Mouse (Mus musculus): ENCODE measurements around the gene Tnfsfm13. TPM values are rescaled to one million over a fixed set of nuclear protein-coding genes. Genes with fewer than 3 reads are reported as not detected.

Tnfsfm13 gene
- polyA plus RNA-seq, 1 experiment from 2014 or later = 0.60 TPM

- H3K36me3 ChIP-seq (ENCODE audit: control insufficient read depth, insufficient read depth, low read length) = peaks cover 9% of the 10 kb centered on the region
- DNase-seq (ENCODE audit: low spot score) (no peak), ATAC-seq (replicated peaks; ENCODE audit: low FRiP score) (no peak)
- H3K9me3 ChIP-seq (ENCODE audit: control insufficient read depth, low read length) = no peaks in the 10 kb centered on the region
- H3K27me3 ChIP-seq (ENCODE audit: control insufficient read depth, insufficient read depth, low read length) = no peaks in the 10 kb centered on the region
- WGBS = 83% methylated on average over 15 of the region's 15 CpGs
- peaks cover 13% of the 10 kb centered on the region; the same call in 1 of the 2 replicates for H3K4me1 ChIP-seq (replicated peaks; ENCODE audit: control insufficient read depth, insufficient read depth, low read length)
- no peak overlapping the region for H3K9ac ChIP-seq (ENCODE audit: low read length)
- H3K27ac ChIP-seq (ENCODE audit: low read depth, low read length) = no peak overlapping the region
- H3K4me2 ChIP-seq (ENCODE audit: low read depth, low read length, severe bottlenecking) = no peak overlapping the region
- H3K4me3 ChIP-seq (ENCODE audit: low read depth, low read length) = no peak overlapping the region
Measured at GRCm38 (mm10) chr11:69657462-69657881, 38.4 kb downstream of the Tnfsfm13 start.

- Histone ChIP-seq H3K4me3 (ENCODE audit: low read depth, low read length) (no peak overlapping the region), H3K9me3 (ENCODE audit: control insufficient read depth, low read length) (no peaks in the 10 kb centered on the region), H3K27ac (ENCODE audit: low read depth, low read length) (no peak overlapping the region)
Measured at GRCm38 (mm10) chr11:69656617-69657461, 39.1 kb downstream of the Tnfsfm13 start.

GRCm38 (mm10) chr11:69656065-69656455 lies 39.8 kb downstream of the Tnfsfm13 start:
- Histone ChIP-seq H3K27me3 (ENCODE audit: control insufficient read depth, insufficient read depth, low read length) (no peaks in the 10 kb centered on the region), H3K9me3 (ENCODE audit: control insufficient read depth, low read length) (no peaks in the 10 kb centered on the region), H3K4me1 (replicated peaks; ENCODE audit: control insufficient read depth, insufficient read depth, low read length) (peaks cover 7% of the 10 kb centered on the region; the same call in 1 of the 2 replicates), H3K9ac (ENCODE audit: low read length) (no peak overlapping the region), H3K4me2 (ENCODE audit: low read depth, low read length, severe bottlenecking) (no peak overlapping the region), H3K36me3 (ENCODE audit: control insufficient read depth, insufficient read depth, low read length) (peaks cover 16% of the 10 kb centered on the region), H3K4me3 (ENCODE audit: low read depth, low read length) (no peak overlapping the region), H3K27ac (ENCODE audit: low read depth, low read length) (no peak overlapping the region)
- no peak for DNase-seq (ENCODE audit: low spot score)
- no peak for ATAC-seq (replicated peaks; ENCODE audit: low FRiP score)
- 78% methylated on average over 5 of the region's 5 CpGs for WGBS

More at GRCm38 (mm10) chr11:69656617-69657461, 39.1 kb downstream of the Tnfsfm13 start:
- no peak overlapping the region for H3K9ac ChIP-seq (ENCODE audit: low read length)
- H3K27me3 ChIP-seq (ENCODE audit: control insufficient read depth, insufficient read depth, low read length) = no peaks in the 10 kb centered on the region
- 82% methylated on average over 10 of the region's 10 CpGs for WGBS
- DNase-seq (ENCODE audit: low spot score) (peak; percentile 72), ATAC-seq (replicated peaks; ENCODE audit: low FRiP score) (no peak)
- no peak overlapping the region for H3K4me2 ChIP-seq (ENCODE audit: low read depth, low read length, severe bottlenecking)
- peaks cover 13% of the 10 kb centered on the region; the same call in 1 of the 2 replicates for H3K4me1 ChIP-seq (replicated peaks; ENCODE audit: control insufficient read depth, insufficient read depth, low read length)
- H3K36me3 ChIP-seq (ENCODE audit: control insufficient read depth, insufficient read depth, low read length) = peaks cover 13% of the 10 kb centered on the region

- 24% methylated on average over 34 of the region's 34 CpGs for WGBS
- no peak within 1 kb of the TSS for H3K4me2 ChIP-seq (ENCODE audit: low read depth, low read length, severe bottlenecking)
- no peaks in the 10 kb centered on the region for H3K9me3 ChIP-seq (ENCODE audit: control insufficient read depth, low read length)
- H3K4me3 ChIP-seq (ENCODE audit: low read depth, low read length) = no peak within 1 kb of the TSS
- H3K9ac ChIP-seq (ENCODE audit: low read length) = no peak within 1 kb of the TSS
- DNase-seq (ENCODE audit: low spot score) = peak; percentile 89
- no peak within 1 kb of the TSS for H3K27ac ChIP-seq (ENCODE audit: low read depth, low read length)
- peaks cover 7% of the 10 kb centered on the region; the same call in 1 of the 2 replicates for H3K4me1 ChIP-seq (replicated peaks; ENCODE audit: control insufficient read depth, insufficient read depth, low read length)
- no peaks in the 10 kb centered on the region for H3K27me3 ChIP-seq (ENCODE audit: control insufficient read depth, insufficient read depth, low read length)
- H3K36me3 ChIP-seq (ENCODE audit: control insufficient read depth, insufficient read depth, low read length) = peaks cover 22% of the 10 kb centered on the region
- ATAC-seq (replicated peaks; ENCODE audit: low FRiP score) = peak; percentile 67; the same call in 1 of the 2 replicates
Measured at GRCm38 (mm10) chr11:69655264-69656064, 40.4 kb downstream of the Tnfsfm13 start, which contains the start of gene Sox15. Sox15 (plus strand) TSS chr11:69655314.

- Histone ChIP-seq H3K4me1 (replicated peaks; ENCODE audit: control insufficient read depth, insufficient read depth, low read length) (peaks cover 7% of the 10 kb centered on the region; the same call in 1 of the 2 replicates), H3K27ac (ENCODE audit: low read depth, low read length) (no peak overlapping the region), H3K9me3 (ENCODE audit: control insufficient read depth, low read length) (no peaks in the 10 kb centered on the region), H3K4me2 (ENCODE audit: low read depth, low read length, severe bottlenecking) (no peak overlapping the region), H3K36me3 (ENCODE audit: control insufficient read depth, insufficient read depth, low read length) (peaks cover 27% of the 10 kb centered on the region), H3K4me3 (ENCODE audit: low read depth, low read length) (no peak overlapping the region), H3K9ac (ENCODE audit: low read length) (no peak overlapping the region), H3K27me3 (ENCODE audit: control insufficient read depth, insufficient read depth, low read length) (no peaks in the 10 kb centered on the region)
- no peak for ATAC-seq (replicated peaks; ENCODE audit: low FRiP score)
- 52% methylated on average over 9 of the region's 9 CpGs for WGBS
- no peak for DNase-seq (ENCODE audit: low spot score)
Measured at GRCm38 (mm10) chr11:69654760-69655159, 41.1 kb downstream of the Tnfsfm13 start.

- ATAC-seq (replicated peaks; ENCODE audit: low FRiP score) = no peak
- no peak for DNase-seq (ENCODE audit: low spot score)
- Histone ChIP-seq H3K36me3 (ENCODE audit: control insufficient read depth, insufficient read depth, low read length) (peaks cover 37% of the 10 kb centered on the region), H3K27ac (ENCODE audit: low read depth, low read length) (no peak overlapping the region), H3K4me3 (ENCODE audit: low read depth, low read length) (no peak overlapping the region), H3K27me3 (ENCODE audit: control insufficient read depth, insufficient read depth, low read length) (no peaks in the 10 kb centered on the region), H3K4me1 (replicated peaks; ENCODE audit: control insufficient read depth, insufficient read depth, low read length) (peaks cover 7% of the 10 kb centered on the region; the same call in 1 of the 2 replicates), H3K4me2 (ENCODE audit: low read depth, low read length, severe bottlenecking) (no peak overlapping the region), H3K9me3 (ENCODE audit: control insufficient read depth, low read length) (no peaks in the 10 kb centered on the region), H3K9ac (ENCODE audit: low read length) (no peak overlapping the region)
- WGBS = 73% methylated on average over 5 of the region's 5 CpGs
Measured at GRCm38 (mm10) chr11:69653399-69653798, 42.5 kb downstream of the Tnfsfm13 start.

- Histone ChIP-seq H3K4me2 (ENCODE audit: low read depth, low read length, severe bottlenecking) (no peak overlapping the region), H3K4me1 (replicated peaks; ENCODE audit: control insufficient read depth, insufficient read depth, low read length) (no peaks in the 10 kb centered on the region), H3K27me3 (ENCODE audit: control insufficient read depth, insufficient read depth, low read length) (no peaks in the 10 kb centered on the region), H3K9ac (ENCODE audit: low read length) (no peak overlapping the region), H3K4me3 (ENCODE audit: low read depth, low read length) (no peak overlapping the region), H3K27ac (ENCODE audit: low read depth, low read length) (no peak overlapping the region), H3K9me3 (ENCODE audit: control insufficient read depth, low read length) (no peaks in the 10 kb centered on the region), H3K36me3 (ENCODE audit: control insufficient read depth, insufficient read depth, low read length) (peaks cover 41% of the 10 kb centered on the region)
- no peak for DNase-seq (ENCODE audit: low spot score)
- 93% methylated on average over 5 of the region's 5 CpGs for WGBS
- ATAC-seq (replicated peaks; ENCODE audit: low FRiP score) = no peak
Measured at GRCm38 (mm10) chr11:69645860-69646259, 50.0 kb downstream of the Tnfsfm13 start.

- H3K4me1 ChIP-seq (replicated peaks; ENCODE audit: control insufficient read depth, insufficient read depth, low read length) = peaks cover 7% of the 10 kb centered on the region; the same call in 1 of the 2 replicates
- H3K4me2 ChIP-seq (ENCODE audit: low read depth, low read length, severe bottlenecking) = 0 out of 2 replicates have a peak overlapping the region, but pooled peaks have one; percentile 27
- H3K9ac ChIP-seq (ENCODE audit: low read length) = no peak overlapping the region
- no peaks in the 10 kb centered on the region for H3K9me3 ChIP-seq (ENCODE audit: control insufficient read depth, low read length)
- no peaks in the 10 kb centered on the region for H3K27me3 ChIP-seq (ENCODE audit: control insufficient read depth, insufficient read depth, low read length)
- DNase-seq (ENCODE audit: low spot score) (no peak), ATAC-seq (replicated peaks; ENCODE audit: low FRiP score) (no peak)
- no peak overlapping the region for H3K27ac ChIP-seq (ENCODE audit: low read depth, low read length)
- WGBS = 88% methylated on average over 3 of the region's 3 CpGs
- no peak overlapping the region for H3K4me3 ChIP-seq (ENCODE audit: low read depth, low read length)
- no peaks in the 10 kb centered on the region; the same call in 1 of the 2 replicates for H3K36me3 ChIP-seq (ENCODE audit: control insufficient read depth, insufficient read depth, low read length)
Measured at GRCm38 (mm10) chr11:69635471-69635870, 60.4 kb downstream of the Tnfsfm13 start.

Data from forebrain, embryonic 11.5 days (tissue).